Mouse (Mus musculus): ENCODE results near the gene Setd5. TPM values are rescaled to one million over a fixed set of nuclear protein-coding genes. Genes with fewer than 3 reads are reported as not detected.

The Setd5 gene
- total RNA-seq, 1 experiment from 2014 or later, result 118 TPM

- ATAC-seq (ENCODE audit: extremely low read depth, insufficient number of reproducible peaks, low FRiP score, poor library complexity, severe bottlenecking), result no peak
Measured at GRCm38 (mm10) chr6:113175469-113175868, 98.3 kb downstream of the Setd5 start.

GRCm38 (mm10) chr6:113176613-113177012, 99.4 kb downstream of the Setd5 start:
- ATAC-seq (ENCODE audit: extremely low read depth, insufficient number of reproducible peaks, low FRiP score, poor library complexity, severe bottlenecking), result no peak

GRCm38 (mm10) chr6:113178286-113179194, 101.4 kb downstream of the Setd5 start:
- no peak for ATAC-seq (ENCODE audit: extremely low read depth, insufficient number of reproducible peaks, low FRiP score, poor library complexity, severe bottlenecking)

- ATAC-seq (ENCODE audit: extremely low read depth, insufficient number of reproducible peaks, low FRiP score, poor library complexity, severe bottlenecking), result no peak
Measured at GRCm38 (mm10) chr6:113179195-113179733, 102.1 kb downstream of the Setd5 start.

- ATAC-seq (ENCODE audit: extremely low read depth, insufficient number of reproducible peaks, low FRiP score, poor library complexity, severe bottlenecking), result no peak
Measured at GRCm38 (mm10) chr6:113184163-113184562, 107.0 kb downstream of the Setd5 start.

DNA sequence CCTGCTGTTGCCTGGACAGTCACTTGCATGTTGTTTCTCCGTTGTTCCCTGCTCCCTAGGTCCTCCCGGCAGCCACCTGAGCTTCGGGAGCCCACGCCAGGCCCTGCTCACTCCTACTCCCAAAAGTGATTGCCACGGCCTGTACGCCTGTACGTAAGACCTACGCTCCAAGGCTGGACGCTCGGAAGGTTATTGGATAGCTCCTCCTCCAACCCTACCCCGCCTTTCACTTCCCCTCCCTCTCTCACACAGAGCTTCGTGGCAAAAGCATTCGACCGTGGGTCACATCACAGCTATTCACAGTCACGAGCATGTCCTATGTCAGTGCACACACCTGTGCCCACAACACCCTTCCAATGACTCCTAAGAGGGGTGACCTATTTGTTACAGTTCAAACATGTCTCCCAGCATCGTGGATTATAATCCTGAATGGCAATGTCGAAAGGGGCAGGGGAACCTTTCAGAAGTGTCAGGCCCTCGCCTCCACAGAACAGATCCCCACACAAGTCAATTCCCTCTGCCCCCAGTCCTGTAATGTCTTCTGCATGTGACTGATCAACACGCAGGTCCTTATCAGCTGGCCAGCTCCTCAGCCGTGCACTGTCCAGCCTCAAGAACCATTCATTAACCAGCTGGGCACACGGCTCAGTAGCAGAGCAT, 107.8 kb downstream of the Setd5 start:
- no peak for ATAC-seq (ENCODE audit: extremely low read depth, insufficient number of reproducible peaks, low FRiP score, poor library complexity, severe bottlenecking)

- ATAC-seq (ENCODE audit: extremely low read depth, insufficient number of reproducible peaks, low FRiP score, poor library complexity, severe bottlenecking), result no peak
Measured at GRCm38 (mm10) chr6:113193765-113194460, 116.7 kb downstream of the Setd5 start.

GRCm38 (mm10) chr6:113194517-113194840, 117.3 kb downstream of the Setd5 start:
- no peak for ATAC-seq (ENCODE audit: extremely low read depth, insufficient number of reproducible peaks, low FRiP score, poor library complexity, severe bottlenecking)

DNA sequence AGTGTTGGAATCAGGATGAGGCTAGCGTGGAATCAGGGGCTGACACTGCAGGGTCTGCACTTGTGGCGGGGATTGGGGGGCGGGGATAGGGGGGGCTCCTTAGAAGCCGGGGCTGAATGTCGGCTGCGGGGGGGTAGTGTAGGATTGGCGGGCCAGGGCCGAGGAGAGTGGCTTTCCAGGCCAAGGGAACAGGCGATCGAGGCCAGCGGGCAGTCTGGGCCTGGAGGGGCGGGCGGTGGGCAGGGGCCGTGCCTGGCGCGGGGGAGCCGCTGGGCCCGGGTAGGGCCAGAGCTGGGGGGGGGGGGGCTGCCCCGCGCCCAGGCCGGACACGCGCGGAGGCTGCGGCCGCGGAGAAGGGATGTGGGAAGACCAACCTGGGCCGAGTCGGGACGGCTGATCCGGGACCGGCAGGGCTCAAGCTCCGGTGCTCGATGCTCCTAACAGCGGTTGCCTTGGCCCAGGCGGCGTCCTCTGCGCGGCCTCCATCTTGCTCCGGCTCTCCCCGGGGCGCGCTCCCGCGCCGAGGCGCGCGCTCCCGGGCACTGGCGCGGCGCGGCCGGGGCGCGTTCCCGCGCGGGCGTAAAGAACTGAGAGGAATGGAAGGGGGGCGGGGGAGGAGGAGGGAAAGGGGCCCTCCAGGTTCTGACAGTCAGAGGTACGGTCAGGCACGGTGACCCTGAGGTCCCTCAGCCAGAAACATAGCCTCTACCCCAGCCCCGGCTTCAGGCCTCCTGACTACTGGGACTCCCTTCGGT, 117.9 kb downstream of the Setd5 start, which contains the start of gene Lhfpl4:
Gene Lhfpl4 (minus strand): TSS at position 544 of the 755 bp plus-strand sequence.
- no peak for ATAC-seq (ENCODE audit: extremely low read depth, insufficient number of reproducible peaks, low FRiP score, poor library complexity, severe bottlenecking)

- no peak for ATAC-seq (ENCODE audit: extremely low read depth, insufficient number of reproducible peaks, low FRiP score, poor library complexity, severe bottlenecking)
Measured at GRCm38 (mm10) chr6:113195596-113195992, 118.4 kb downstream of the Setd5 start.

Other genes starting within 250 kb of the Setd5 start
- 0.12 and 0.25 TPM in 2 replicates for gene Srgap3, start 130.1 kb upstream of the Setd5 start, total RNA-seq (2017)
- gene Thumpd3, start 31.1 kb upstream of the Setd5 start, total RNA-seq (2017), result 55.4 and 65.8 TPM in 2 replicates
- 0.37 TPM in 1 of 2 replicates, not detected in the other for gene Lhfpl4, start 118.0 kb downstream of the Setd5 start, total RNA-seq (2017)
- gene Mtmr14, start 160.5 kb downstream of the Setd5 start, total RNA-seq (2017), result 53.1 and 63.1 TPM in 2 replicates
- 1.2 and 1.6 TPM in 2 replicates for gene Cpne9, start 204.9 kb downstream of the Setd5 start, total RNA-seq (2017)
- 62.6 and 63.0 TPM in 2 replicates for gene Brpf1, start 229.8 kb downstream of the Setd5 start, total RNA-seq (2017)
- 6.0 and 9.5 TPM in 2 replicates for gene Ogg1, start 249.6 kb downstream of the Setd5 start, total RNA-seq (2017)

Data from neutrophil, adult 5-6 weeks (primary cell).